Mouse (Mus musculus) limb, embryonic 12.5 days (tissue): ENCODE measurements around the gene Serf2. TPM values are rescaled to one million over a fixed set of nuclear protein-coding genes. Genes with fewer than 3 reads are reported as not detected.

Experiments
- ATAC-seq: fragments of 200-750 bp; cut with Nextera tagmentation; 2 replicates; pipeline ENCODE4 v1.8.0; 2017; ENCODE audit warnings: low read depth, moderate TSS enrichment; ENCODE audit not compliant: insufficient number of reproducible peaks, insufficient read depth, low FRiP score, low TSS enrichment
- H3K27ac ChIP-seq: fragments of 300-500 bp; sonication (generic); 2 replicates; pipeline ENCODE4 v1.5.1; 2016; ENCODE audit warnings: mild to moderate bottlenecking, moderate library complexity
- H3K27me3 ChIP-seq: fragments of 300-500 bp; sonication (generic); 2 replicates; pipeline ENCODE4 v1.6.1; 2016; ENCODE audit warnings: mild to moderate bottlenecking, moderate library complexity
- H3K36me3 ChIP-seq: fragments of 300-500 bp; sonication (generic); 2 replicates; pipeline ENCODE4 v1.6.1; 2016; ENCODE audit warnings: mild to moderate bottlenecking, moderate library complexity
- H3K4me1 ChIP-seq: fragments of 300-500 bp; sonication (generic); replicated peaks from 2 replicates; pipeline ENCODE4 v1.6.1; 2016
- H3K4me2 ChIP-seq: fragments of 300-500 bp; sonication (generic); 2 replicates; pipeline ENCODE4 v1.6.1; 2016; ENCODE audit warnings: mild to moderate bottlenecking, moderate library complexity
- H3K4me3 ChIP-seq: fragments of 300-500 bp; sonication (generic); replicated peaks from 2 replicates; pipeline ENCODE4 v1.5.1; 2016; ENCODE audit warnings: mild to moderate bottlenecking
- H3K9ac ChIP-seq: fragments of 300-500 bp; sonication (generic); replicated peaks from 2 replicates; pipeline ENCODE4 v1.6.1; 2016; ENCODE audit warnings: mild to moderate bottlenecking, moderate library complexity
- H3K9me3 ChIP-seq: fragments of 300-500 bp; sonication (generic); 2 replicates; pipeline ENCODE4 v1.6.1; 2016; ENCODE audit warnings: mild to moderate bottlenecking, moderate library complexity
- WGBS: fragments of 180-500 bp; shearing (Covaris S2); methylation state at CpG from one replicate; pipeline ENCODE4 v1.1.7; 2016; 5-methylcytosine and 5-hydroxymethylcytosine counted together
- polyA plus RNA-seq: library from polyadenylated mRNA; unstranded; fragments of >200 nt; fragmentation: Nextera tagmentation; extraction: Ambion mirVana; gene quantifications from 2 replicates; pipeline ENCODE4 v1.2.1, GENCODE M21; 2016

Serf2 gene
- polyA plus RNA-seq, 1 experiment from 2014 or later: 544 TPM

DNA sequence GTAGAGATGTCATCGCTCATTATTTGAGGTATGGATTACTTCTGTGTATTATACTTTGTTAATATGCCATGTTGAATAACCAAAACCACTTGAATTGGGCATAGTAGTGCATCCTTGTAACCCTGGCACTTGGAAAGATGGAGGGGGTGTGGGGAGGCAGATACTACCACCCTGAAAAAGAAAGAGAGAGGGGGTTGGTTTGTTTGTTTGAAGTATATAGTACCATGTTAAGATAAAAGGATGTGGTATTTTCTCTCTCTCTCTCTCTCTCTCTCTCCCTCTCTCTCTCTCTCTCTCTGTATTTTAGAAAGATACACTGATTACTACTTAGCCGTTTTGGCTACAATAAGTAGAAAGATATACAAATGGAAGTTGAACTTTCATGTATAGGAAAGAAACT, 23.1 kb upstream of the Serf2 start:
- Histone ChIP-seq H3K9ac (no peak overlapping the region), H3K9me3 (no peaks in the 10 kb centered on the region), H3K36me3 (peaks cover 97% of the 10 kb centered on the region), H3K4me1 (no peaks in the 10 kb centered on the region), H3K27me3 (no peaks in the 10 kb centered on the region), H3K27ac (no peak overlapping the region), H3K4me2 (no peak overlapping the region), H3K4me3 (no peak overlapping the region)
- no peak for ATAC-seq
- WGBS: 94% methylated on average over 2 of the region's 2 CpGs

DNA sequence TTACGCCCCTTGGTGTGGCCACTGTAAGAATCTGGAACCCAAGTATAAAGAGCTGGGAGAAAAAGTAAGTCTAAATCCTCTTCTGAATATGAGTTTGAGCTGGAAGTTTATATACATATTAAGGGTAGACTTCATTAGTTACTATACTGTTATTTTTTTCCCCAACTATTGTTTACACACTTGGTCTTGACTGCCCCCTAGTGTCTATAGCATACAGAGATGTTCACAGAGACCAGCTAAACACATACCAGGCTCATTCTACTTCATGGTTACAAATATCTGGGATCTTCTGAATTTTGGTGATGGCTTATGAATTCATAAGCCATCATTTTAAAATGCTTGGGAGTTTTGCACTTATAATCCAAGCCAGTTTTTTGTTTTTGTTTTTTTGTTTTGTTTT, 14.1 kb upstream of the Serf2 start:
- no peak overlapping the region for H3K9ac ChIP-seq
- no peaks in the 10 kb centered on the region for H3K4me1 ChIP-seq
- H3K4me3 ChIP-seq: no peak overlapping the region
- H3K4me2 ChIP-seq: no peak overlapping the region
- H3K9me3 ChIP-seq: no peaks in the 10 kb centered on the region
- no peak for ATAC-seq
- H3K27me3 ChIP-seq: no peaks in the 10 kb centered on the region
- WGBS: 98% methylated on average over 1 of the region's 1 CpGs
- H3K27ac ChIP-seq: no peak overlapping the region
- H3K36me3 ChIP-seq: peaks cover 99% of the 10 kb centered on the region

DNA sequence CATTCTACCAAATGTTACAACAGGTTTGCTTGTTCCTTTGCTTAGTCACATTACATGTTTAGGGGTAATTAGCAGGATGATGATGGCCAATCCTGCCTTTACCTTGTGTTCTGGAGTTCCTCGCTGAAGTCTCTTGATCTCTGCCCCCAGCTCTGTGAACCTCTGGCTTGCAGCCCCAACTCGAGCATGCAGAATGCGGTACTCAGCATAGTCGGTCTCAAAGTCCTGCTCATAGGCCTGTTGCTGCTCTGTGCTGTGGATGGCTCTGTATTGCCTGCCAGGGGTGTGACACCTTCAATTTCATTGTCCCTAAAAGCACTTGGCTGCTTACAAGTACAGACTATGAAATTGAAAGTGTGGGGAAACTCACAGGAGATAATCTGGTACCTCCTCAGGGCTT, 9.2 kb upstream of the Serf2 start:
- Histone ChIP-seq H3K9ac (no peak overlapping the region), H3K27me3 (peaks cover 6% of the 10 kb centered on the region), H3K27ac (no peak overlapping the region), H3K4me3 (no peak overlapping the region), H3K9me3 (no peaks in the 10 kb centered on the region), H3K36me3 (peaks cover 50% of the 10 kb centered on the region), H3K4me1 (peaks cover 22% of the 10 kb centered on the region), H3K4me2 (no peak overlapping the region)
- ATAC-seq: no peak
- whole genome bisulfite sequencing: 70% methylated on average over 4 of the region's 4 CpGs

DNA sequence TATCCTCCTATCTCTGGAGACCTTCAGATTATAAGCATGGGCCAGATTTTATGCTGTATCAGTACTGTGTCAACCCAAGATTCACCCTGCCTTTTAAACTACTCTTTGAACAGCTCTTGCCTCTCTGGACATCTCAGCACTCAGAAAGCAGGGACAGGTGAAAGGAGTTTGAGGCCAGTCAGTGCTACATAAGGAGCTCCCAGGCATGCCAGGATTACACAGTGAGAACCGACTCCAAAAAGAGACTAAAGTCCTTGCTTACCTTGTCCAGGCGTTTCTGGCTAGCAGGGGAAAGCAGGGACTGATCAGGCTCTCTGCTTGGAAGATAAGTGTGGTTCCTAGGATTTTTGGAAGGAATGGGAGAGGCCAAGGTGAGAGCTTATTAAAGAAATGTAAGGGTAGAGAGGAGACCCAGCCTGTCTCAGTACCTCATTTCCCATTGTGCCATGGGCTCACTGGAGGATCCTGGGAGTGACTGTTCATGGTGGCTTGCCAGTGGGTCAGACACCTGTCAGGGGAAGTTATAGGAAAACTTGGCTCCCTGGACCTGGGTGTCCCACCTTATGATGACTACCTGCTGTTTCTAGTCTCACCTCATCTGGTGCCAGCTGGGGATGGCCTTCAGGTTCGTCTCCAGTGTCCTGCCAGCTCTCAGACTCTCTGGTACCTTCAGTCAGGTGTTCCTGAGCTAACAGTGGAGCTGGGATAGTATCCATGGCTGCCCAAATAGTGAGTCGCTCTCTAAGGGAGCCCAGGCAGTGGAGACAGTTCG, 8.0 kb upstream of the Serf2 start:
- H3K27me3 ChIP-seq: peaks cover 6% of the 10 kb centered on the region
- no peak for ATAC-seq
- peaks cover 22% of the 10 kb centered on the region for H3K4me1 ChIP-seq
- peaks cover 38% of the 10 kb centered on the region for H3K36me3 ChIP-seq
- H3K27ac ChIP-seq: no peak overlapping the region
- WGBS: 53% methylated on average over 5 of the region's 5 CpGs
- no peak overlapping the region for H3K4me3 ChIP-seq
- H3K9me3 ChIP-seq: no peaks in the 10 kb centered on the region
- H3K4me2 ChIP-seq: peak overlapping the region; percentile 92; the same call in 1 of the 2 replicates
- 0 out of 2 replicates have a peak overlapping the region, but pooled peaks have one; percentile 4 for H3K9ac ChIP-seq

DNA sequence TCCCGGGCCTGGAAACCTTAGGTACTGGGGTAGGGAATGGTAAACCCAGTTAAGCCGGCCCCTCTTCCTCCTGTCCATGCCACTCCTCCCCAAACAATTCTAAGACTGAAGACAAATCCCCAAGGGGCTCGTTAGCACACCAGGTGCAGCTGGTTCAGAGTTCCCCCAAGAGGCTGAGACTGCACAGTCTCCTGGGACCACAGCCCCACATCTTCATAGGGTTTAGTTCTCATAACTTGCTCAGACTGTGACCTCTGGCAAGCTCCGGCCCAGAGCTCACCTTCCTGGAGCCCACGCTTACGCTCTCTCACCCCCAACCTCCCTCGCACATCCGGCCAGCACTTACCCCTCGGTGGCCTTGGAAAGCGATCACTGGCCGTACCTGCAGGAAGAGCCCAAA, 7.2 kb upstream of the Serf2 start:
- H3K4me3 ChIP-seq: peak overlapping the region; percentile 53
- H3K9ac ChIP-seq: peak overlapping the region; percentile 55
- peaks cover 22% of the 10 kb centered on the region for H3K4me1 ChIP-seq
- H3K27ac ChIP-seq: no peak overlapping the region
- H3K27me3 ChIP-seq: peaks cover 6% of the 10 kb centered on the region
- no peaks in the 10 kb centered on the region for H3K9me3 ChIP-seq
- H3K4me2 ChIP-seq: peak overlapping the region; percentile 92
- ATAC-seq: peak; percentile 9; the same call in 1 of the 2 replicates
- H3K36me3 ChIP-seq: peaks cover 31% of the 10 kb centered on the region
- 6% methylated on average over 11 of the region's 11 CpGs for WGBS

DNA sequence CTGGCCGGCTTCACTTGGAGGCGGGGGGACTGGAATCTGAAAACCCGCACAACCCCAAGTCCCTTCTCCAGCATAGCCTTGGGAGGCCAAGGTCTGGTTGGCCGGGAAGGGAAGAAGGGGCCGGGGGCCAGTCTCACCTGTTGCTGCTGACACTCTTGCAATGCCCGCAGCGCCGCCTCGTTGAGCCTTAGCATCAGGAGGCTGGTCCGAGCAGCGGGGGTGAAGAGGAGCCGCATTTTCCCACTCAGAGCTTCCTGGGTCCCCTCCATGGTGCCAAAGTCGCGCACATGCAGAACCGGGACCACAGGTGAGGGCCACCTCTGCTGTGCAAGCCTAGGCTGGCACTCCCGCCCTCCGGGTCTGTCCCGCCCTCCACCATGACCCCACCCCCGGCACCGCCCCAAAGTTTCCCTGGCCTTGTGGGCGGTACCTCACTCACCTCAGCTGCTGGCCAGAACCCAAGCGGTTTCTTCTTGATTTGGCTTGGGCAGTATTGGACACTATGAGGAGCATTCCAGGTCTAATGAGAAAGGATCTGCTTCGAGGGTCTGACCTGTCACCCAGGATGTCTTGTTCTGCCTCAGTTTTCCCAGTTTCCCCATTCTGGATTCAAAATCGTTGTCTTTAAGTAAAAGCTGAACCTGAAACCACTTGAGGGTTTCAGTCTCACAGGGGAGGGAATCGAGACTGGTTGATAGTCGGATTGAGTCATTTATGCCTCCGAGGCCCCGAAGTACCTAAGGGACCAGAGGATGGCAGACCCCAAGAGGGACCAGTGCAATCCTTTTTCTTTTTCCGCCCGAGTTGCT, 6.5 kb upstream of the Serf2 start:
- peak; percentile 84 for ATAC-seq
- Histone ChIP-seq H3K9me3 (no peaks in the 10 kb centered on the region), H3K4me2 (peak overlapping the region; percentile 92), H3K27ac (no peak overlapping the region), H3K36me3 (peaks cover 24% of the 10 kb centered on the region), H3K9ac (peak overlapping the region; percentile 55), H3K4me1 (peaks cover 22% of the 10 kb centered on the region), H3K27me3 (peaks cover 6% of the 10 kb centered on the region), H3K4me3 (peak overlapping the region; percentile 53)
- 2% methylated on average over 30 of the region's 30 CpGs for WGBS

DNA sequence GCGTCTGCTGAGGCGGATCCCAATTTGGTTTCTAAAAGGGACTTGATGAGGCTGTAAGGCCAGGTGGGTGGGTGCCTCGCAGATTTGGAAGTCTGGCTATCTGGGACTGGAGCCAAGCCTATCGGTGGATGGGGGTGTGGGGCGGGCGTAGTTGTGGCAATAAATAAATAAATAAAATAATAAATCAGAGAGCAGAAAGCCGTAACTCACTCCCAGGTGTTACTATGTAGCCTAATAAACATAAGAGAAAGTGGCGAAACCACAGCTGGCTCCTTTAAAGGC, 6.0 kb upstream of the Serf2 start:
- Histone ChIP-seq H3K4me2 (peak overlapping the region; percentile 92), H3K4me1 (peaks cover 22% of the 10 kb centered on the region), H3K9ac (peak overlapping the region; percentile 55; the same call in 1 of the 2 replicates), H3K27ac (no peak overlapping the region), H3K27me3 (peaks cover 6% of the 10 kb centered on the region), H3K4me3 (peak overlapping the region; percentile 53), H3K36me3 (peaks cover 19% of the 10 kb centered on the region), H3K9me3 (no peaks in the 10 kb centered on the region)
- 4% methylated on average over 8 of the region's 8 CpGs for WGBS
- ATAC-seq: no peak

DNA sequence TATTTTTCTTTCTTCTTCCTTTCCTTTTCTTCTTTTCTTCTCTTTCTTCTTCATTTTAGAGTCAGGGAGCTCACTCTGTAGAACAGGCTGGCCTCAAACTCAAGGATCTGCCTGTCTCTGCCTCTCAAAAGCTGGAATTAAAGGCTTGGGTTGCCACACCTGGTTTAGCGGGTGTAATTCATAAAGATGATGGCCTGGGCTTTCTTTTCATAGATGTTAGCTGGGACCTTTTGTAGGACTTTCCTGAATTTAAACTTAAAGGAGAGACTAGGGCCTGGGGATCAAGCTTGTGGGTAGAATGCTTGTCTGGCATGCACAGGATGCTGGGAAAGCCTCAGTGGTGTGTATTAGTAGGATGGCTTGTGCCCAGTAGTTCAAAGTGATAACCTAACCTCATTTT, 4.8 kb upstream of the Serf2 start, which contains the start of gene Ell3:
Ell3 (minus strand) TSS at position 101 of the 400 bp plus-strand sequence.
- Histone ChIP-seq H3K4me2 (peak within 1 kb of the TSS; percentile 92), H3K9ac (peak within 1 kb of the TSS; percentile 55; the same call in 1 of the 2 replicates), H3K27ac (no peak within 1 kb of the TSS), H3K36me3 (peaks cover 7% of the 10 kb centered on the region), H3K9me3 (no peaks in the 10 kb centered on the region), H3K27me3 (peaks cover 6% of the 10 kb centered on the region), H3K4me1 (peaks cover 22% of the 10 kb centered on the region), H3K4me3 (peak within 1 kb of the TSS; percentile 53; the same call in 1 of the 2 replicates)
- 87% methylated on average over 1 of the region's 1 CpGs for WGBS
- ATAC-seq: no peak

DNA sequence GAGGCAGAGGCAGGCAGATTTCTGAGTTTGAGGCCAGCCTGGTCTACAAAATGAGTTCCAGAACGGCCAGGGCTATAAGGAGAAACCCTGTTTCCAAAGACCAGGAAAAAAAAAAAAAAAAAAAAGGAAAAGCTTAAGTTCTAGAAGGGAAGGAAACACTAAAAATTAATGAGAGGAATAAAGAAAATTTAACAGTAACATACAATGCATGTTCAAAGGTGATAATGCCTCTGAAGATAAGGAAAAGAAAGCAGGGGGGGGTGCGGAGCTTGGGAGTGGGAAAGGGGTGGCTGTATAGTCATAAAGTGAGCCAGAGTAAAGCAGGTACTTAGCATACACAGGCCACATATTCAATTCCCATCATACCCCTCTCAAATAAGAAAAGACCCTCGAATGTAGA, 3.9 kb upstream of the Serf2 start:
- Histone ChIP-seq H3K4me1 (peaks cover 23% of the 10 kb centered on the region), H3K9me3 (no peaks in the 10 kb centered on the region), H3K27me3 (peaks cover 6% of the 10 kb centered on the region), H3K4me2 (no peak overlapping the region), H3K27ac (no peak overlapping the region), H3K4me3 (no peak overlapping the region), H3K36me3 (no peaks in the 10 kb centered on the region), H3K9ac (no peak overlapping the region)
- no peak for ATAC-seq
- WGBS: 74% methylated on average over 3 of the region's 3 CpGs

DNA sequence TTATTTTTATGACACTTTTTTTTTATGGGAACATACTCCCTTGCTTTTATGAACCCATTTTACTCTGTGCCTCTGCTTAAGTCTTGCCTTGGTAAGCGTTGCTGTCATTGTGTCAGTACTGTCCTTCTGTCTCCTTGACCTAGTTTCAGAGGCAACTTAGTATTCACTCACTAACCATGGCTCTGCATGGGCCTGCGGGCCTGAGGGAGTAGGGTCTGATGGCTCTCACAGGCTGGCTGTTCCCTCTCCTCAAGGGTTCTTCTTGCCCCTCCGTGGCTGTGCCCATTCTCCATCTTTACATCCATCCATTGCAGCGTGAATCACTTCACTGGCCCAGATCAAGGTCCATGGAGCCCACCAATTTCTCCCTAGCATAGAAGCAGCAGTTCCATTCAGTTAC, 2.5 kb upstream of the Serf2 start:
- peaks cover 3% of the 10 kb centered on the region for H3K36me3 ChIP-seq
- H3K4me3 ChIP-seq: no peak overlapping the region
- WGBS: 77% methylated on average over 4 of the region's 4 CpGs
- ATAC-seq: no peak
- no peak overlapping the region for H3K9ac ChIP-seq
- H3K4me2 ChIP-seq: no peak overlapping the region
- H3K27ac ChIP-seq: no peak overlapping the region
- peaks cover 6% of the 10 kb centered on the region for H3K27me3 ChIP-seq
- H3K9me3 ChIP-seq: no peaks in the 10 kb centered on the region
- H3K4me1 ChIP-seq: peaks cover 32% of the 10 kb centered on the region

DNA sequence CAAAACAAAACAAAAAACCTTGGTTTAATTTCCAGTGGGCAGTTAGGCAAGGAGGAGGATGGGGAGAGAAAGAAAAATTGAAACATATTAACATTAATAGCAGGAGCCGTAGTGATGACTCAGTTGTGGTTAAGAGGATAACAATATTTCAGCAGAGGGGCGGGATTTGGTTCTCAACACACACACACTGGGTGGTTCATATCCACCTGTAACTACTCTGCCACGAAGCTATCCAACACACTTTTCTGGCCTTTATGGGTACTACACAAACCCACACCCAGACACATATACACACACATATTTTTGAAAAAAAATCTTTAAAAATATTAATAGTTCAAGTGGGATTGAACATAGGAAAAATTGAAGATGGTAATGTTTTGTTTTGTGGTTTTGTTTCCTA, 2.0 kb upstream of the Serf2 start:
- Histone ChIP-seq H3K9ac (no peak overlapping the region), H3K36me3 (peaks cover 5% of the 10 kb centered on the region), H3K4me2 (no peak overlapping the region), H3K27ac (no peak overlapping the region), H3K9me3 (no peaks in the 10 kb centered on the region), H3K27me3 (peaks cover 3% of the 10 kb centered on the region), H3K4me3 (no peak overlapping the region), H3K4me1 (peaks cover 29% of the 10 kb centered on the region)
- no peak for ATAC-seq
- 80% methylated on average over 3 of the region's 3 CpGs for WGBS
